Mouse (Mus musculus): ENCODE measurements around the gene Ngly1. TPM values are rescaled to one million over a fixed set of nuclear protein-coding genes. Genes with fewer than 3 reads are reported as not detected.

The Ngly1 gene
- polyA plus RNA-seq, 1 experiment from 2014 or later = 38.7 TPM

- WGBS = 89% methylated on average over 2 of the region's 2 CpGs
- Histone ChIP-seq H3K4me3 (ENCODE audit: low read length) (no peak overlapping the region), H3K4me1 (ENCODE audit: insufficient read depth, low read length) (peaks cover 6% of the 10 kb centered on the region; the same call in 1 of the 2 replicates)
These were observed 65.8 kb downstream of the Ngly1 start for GRCm38 (mm10) chr14:16314842-16315241.

GRCm38 (mm10) chr14:16316715-16317114, 67.6 kb downstream of the Ngly1 start:
- H3K4me2 ChIP-seq (replicated peaks; ENCODE audit: low read depth, low read length) = no peak overlapping the region
- 65% methylated on average over 1 of the region's 1 CpGs for WGBS
- no peak overlapping the region for H3K4me3 ChIP-seq (ENCODE audit: low read length)
- H3K36me3 ChIP-seq (ENCODE audit: insufficient read depth, low read length) = no peaks in the 10 kb centered on the region
- H3K9me3 ChIP-seq (ENCODE audit: low read length) = no peaks in the 10 kb centered on the region
- no peak overlapping the region for H3K9ac ChIP-seq (replicated peaks; ENCODE audit: low read length)
- no peaks in the 10 kb centered on the region for H3K27me3 ChIP-seq (ENCODE audit: insufficient read depth, low read length)
- peaks cover 6% of the 10 kb centered on the region; the same call in 1 of the 2 replicates for H3K4me1 ChIP-seq (ENCODE audit: insufficient read depth, low read length)
- ATAC-seq (ENCODE audit: low FRiP score, low TSS enrichment) = no peak
- no peak overlapping the region; the same call in 1 of the 2 replicates for H3K27ac ChIP-seq (ENCODE audit: low read length)

More at GRCm38 (mm10) chr14:16314842-16315241, 65.8 kb downstream of the Ngly1 start:
- Histone ChIP-seq H3K4me2 (replicated peaks; ENCODE audit: low read depth, low read length) (no peak overlapping the region), H3K9me3 (ENCODE audit: low read length) (no peaks in the 10 kb centered on the region), H3K27ac (ENCODE audit: low read length) (peak overlapping the region; percentile 24; the same call in 1 of the 2 replicates), H3K27me3 (ENCODE audit: insufficient read depth, low read length) (no peaks in the 10 kb centered on the region), H3K36me3 (ENCODE audit: insufficient read depth, low read length) (no peaks in the 10 kb centered on the region), H3K9ac (replicated peaks; ENCODE audit: low read length) (no peak overlapping the region)
- ATAC-seq (ENCODE audit: low FRiP score, low TSS enrichment) = no peak

- no peaks in the 10 kb centered on the region for H3K36me3 ChIP-seq (ENCODE audit: insufficient read depth, low read length)
- ATAC-seq (ENCODE audit: low FRiP score, low TSS enrichment) = no peak
- no peaks in the 10 kb centered on the region for H3K27me3 ChIP-seq (ENCODE audit: insufficient read depth, low read length)
- no peak overlapping the region for H3K4me2 ChIP-seq (replicated peaks; ENCODE audit: low read depth, low read length)
- H3K27ac ChIP-seq (ENCODE audit: low read length) = no peak overlapping the region
- no peaks in the 10 kb centered on the region for H3K9me3 ChIP-seq (ENCODE audit: low read length)
- no peak overlapping the region for H3K9ac ChIP-seq (replicated peaks; ENCODE audit: low read length)
- H3K4me3 ChIP-seq (ENCODE audit: low read length) = no peak overlapping the region
- no peaks in the 10 kb centered on the region for H3K4me1 ChIP-seq (ENCODE audit: insufficient read depth, low read length)
- 77% methylated on average over 2 of the region's 2 CpGs for WGBS
These were observed 70.7 kb downstream of the Ngly1 start for GRCm38 (mm10) chr14:16319818-16320217.

- 87% methylated on average over 4 of the region's 4 CpGs for WGBS
- ATAC-seq (ENCODE audit: low FRiP score, low TSS enrichment) = no peak
- Histone ChIP-seq H3K4me2 (replicated peaks; ENCODE audit: low read depth, low read length) (no peak overlapping the region), H3K27me3 (ENCODE audit: insufficient read depth, low read length) (no peaks in the 10 kb centered on the region), H3K36me3 (ENCODE audit: insufficient read depth, low read length) (no peaks in the 10 kb centered on the region), H3K9ac (replicated peaks; ENCODE audit: low read length) (no peak overlapping the region), H3K4me3 (ENCODE audit: low read length) (no peak overlapping the region), H3K27ac (ENCODE audit: low read length) (no peak overlapping the region), H3K4me1 (ENCODE audit: insufficient read depth, low read length) (peaks cover 8% of the 10 kb centered on the region), H3K9me3 (ENCODE audit: low read length) (no peaks in the 10 kb centered on the region)
These were observed 75.3 kb downstream of the Ngly1 start for GRCm38 (mm10) chr14:16324394-16324793.

- H3K4me3 ChIP-seq (ENCODE audit: low read length) = no peak overlapping the region
- H3K9ac ChIP-seq (replicated peaks; ENCODE audit: low read length) = no peak overlapping the region
- no peak overlapping the region for H3K4me2 ChIP-seq (replicated peaks; ENCODE audit: low read depth, low read length)
- WGBS = 29% methylated on average over 1 of the region's 1 CpGs
- no peaks in the 10 kb centered on the region for H3K27me3 ChIP-seq (ENCODE audit: insufficient read depth, low read length)
- H3K9me3 ChIP-seq (ENCODE audit: low read length) = no peaks in the 10 kb centered on the region
- no peaks in the 10 kb centered on the region for H3K36me3 ChIP-seq (ENCODE audit: insufficient read depth, low read length)
- ATAC-seq (ENCODE audit: low FRiP score, low TSS enrichment) = no peak
- H3K4me1 ChIP-seq (ENCODE audit: insufficient read depth, low read length) = peaks cover 10% of the 10 kb centered on the region
- H3K27ac ChIP-seq (ENCODE audit: low read length) = no peak overlapping the region
These were observed 76.1 kb downstream of the Ngly1 start for GRCm38 (mm10) chr14:16325208-16325607.

- peak overlapping the region; percentile 83 for H3K27ac ChIP-seq (ENCODE audit: low read length)
- H3K9ac ChIP-seq (replicated peaks; ENCODE audit: low read length) = no peak overlapping the region
- H3K9me3 ChIP-seq (ENCODE audit: low read length) = no peaks in the 10 kb centered on the region
- peak; percentile 98 for ATAC-seq (ENCODE audit: low FRiP score, low TSS enrichment)
- H3K4me3 ChIP-seq (ENCODE audit: low read length) = no peak overlapping the region
- H3K36me3 ChIP-seq (ENCODE audit: insufficient read depth, low read length) = no peaks in the 10 kb centered on the region
- no peaks in the 10 kb centered on the region for H3K27me3 ChIP-seq (ENCODE audit: insufficient read depth, low read length)
- H3K4me2 ChIP-seq (replicated peaks; ENCODE audit: low read depth, low read length) = no peak overlapping the region
- peaks cover 10% of the 10 kb centered on the region for H3K4me1 ChIP-seq (ENCODE audit: insufficient read depth, low read length)
- 16% methylated on average over 2 of the region's 2 CpGs for WGBS
These were observed 79.5 kb downstream of the Ngly1 start for GRCm38 (mm10) chr14:16328531-16328930.

- Histone ChIP-seq H3K27me3 (ENCODE audit: insufficient read depth, low read length) (no peaks in the 10 kb centered on the region), H3K36me3 (ENCODE audit: insufficient read depth, low read length) (no peaks in the 10 kb centered on the region), H3K9me3 (ENCODE audit: low read length) (no peaks in the 10 kb centered on the region), H3K9ac (replicated peaks; ENCODE audit: low read length) (peak overlapping the region; percentile 7; the same call in 1 of the 2 replicates), H3K27ac (ENCODE audit: low read length) (peak overlapping the region; percentile 83), H3K4me3 (ENCODE audit: low read length) (no peak overlapping the region), H3K4me1 (ENCODE audit: insufficient read depth, low read length) (peaks cover 10% of the 10 kb centered on the region), H3K4me2 (replicated peaks; ENCODE audit: low read depth, low read length) (no peak overlapping the region)
- 41% methylated on average over 5 of the region's 5 CpGs for WGBS
- ATAC-seq (ENCODE audit: low FRiP score, low TSS enrichment) = peak; percentile 20; the same call in 1 of the 2 replicates
These were observed 79.9 kb downstream of the Ngly1 start for GRCm38 (mm10) chr14:16328959-16329480.

GRCm38 (mm10) chr14:16329756-16330155, 80.7 kb downstream of the Ngly1 start:
- WGBS = 51% methylated on average over 3 of the region's 3 CpGs
- no peak overlapping the region; the same call in 1 of the 2 replicates for H3K27ac ChIP-seq (ENCODE audit: low read length)
- ATAC-seq (ENCODE audit: low FRiP score, low TSS enrichment) = no peak

GRCm38 (mm10) chr14:16334260-16334659, 85.2 kb downstream of the Ngly1 start:
- H3K4me2 ChIP-seq (replicated peaks; ENCODE audit: low read depth, low read length) = no peak overlapping the region
- H3K27ac ChIP-seq (ENCODE audit: low read length) = no peak overlapping the region
- H3K27me3 ChIP-seq (ENCODE audit: insufficient read depth, low read length) = no peaks in the 10 kb centered on the region
- no peaks in the 10 kb centered on the region for H3K9me3 ChIP-seq (ENCODE audit: low read length)
- H3K4me3 ChIP-seq (ENCODE audit: low read length) = no peak overlapping the region
- H3K4me1 ChIP-seq (ENCODE audit: insufficient read depth, low read length) = peaks cover 10% of the 10 kb centered on the region; the same call in 1 of the 2 replicates
- no peak overlapping the region for H3K9ac ChIP-seq (replicated peaks; ENCODE audit: low read length)
- 89% methylated on average over 3 of the region's 3 CpGs for WGBS
- no peak for ATAC-seq (ENCODE audit: low FRiP score, low TSS enrichment)
- H3K36me3 ChIP-seq (ENCODE audit: insufficient read depth, low read length) = no peaks in the 10 kb centered on the region

More at GRCm38 (mm10) chr14:16329756-16330155, 80.7 kb downstream of the Ngly1 start:
- Histone ChIP-seq H3K27me3 (ENCODE audit: insufficient read depth, low read length) (no peaks in the 10 kb centered on the region), H3K4me2 (replicated peaks; ENCODE audit: low read depth, low read length) (no peak overlapping the region), H3K4me1 (ENCODE audit: insufficient read depth, low read length) (peaks cover 10% of the 10 kb centered on the region), H3K36me3 (ENCODE audit: insufficient read depth, low read length) (no peaks in the 10 kb centered on the region), H3K4me3 (ENCODE audit: low read length) (no peak overlapping the region), H3K9me3 (ENCODE audit: low read length) (no peaks in the 10 kb centered on the region), H3K9ac (replicated peaks; ENCODE audit: low read length) (no peak overlapping the region)

GRCm38 (mm10) chr14:16335835-16336417, 86.8 kb downstream of the Ngly1 start:
- H3K4me3 ChIP-seq (ENCODE audit: low read length) = no peak overlapping the region
- no peaks in the 10 kb centered on the region for H3K9me3 ChIP-seq (ENCODE audit: low read length)
- WGBS = 42% methylated on average over 3 of the region's 3 CpGs
- H3K27me3 ChIP-seq (ENCODE audit: insufficient read depth, low read length) = no peaks in the 10 kb centered on the region
- ATAC-seq (ENCODE audit: low FRiP score, low TSS enrichment) = 0 out of 2 replicates have a peak, but pooled peaks have one; percentile 15
- H3K36me3 ChIP-seq (ENCODE audit: insufficient read depth, low read length) = no peaks in the 10 kb centered on the region
- 0 out of 2 replicates have a peak, but pooled peaks cover 6% of the 10 kb centered on the region for H3K4me1 ChIP-seq (ENCODE audit: insufficient read depth, low read length)
- H3K9ac ChIP-seq (replicated peaks; ENCODE audit: low read length) = no peak overlapping the region
- no peak overlapping the region for H3K27ac ChIP-seq (ENCODE audit: low read length)
- H3K4me2 ChIP-seq (replicated peaks; ENCODE audit: low read depth, low read length) = no peak overlapping the region
